Mouse (Mus musculus) heart, adult 11 months (tissue): Measurements from ENCODE around the gene Cbx5.
A peak's percentile ranks its signal among the peaks of the same experiment; 100 is the strongest.

Source experiments
- DNase-seq: peaks from one replicate; pipeline ENCODE4 v3.0.0; 2022

Gene Cbx5

DNA sequence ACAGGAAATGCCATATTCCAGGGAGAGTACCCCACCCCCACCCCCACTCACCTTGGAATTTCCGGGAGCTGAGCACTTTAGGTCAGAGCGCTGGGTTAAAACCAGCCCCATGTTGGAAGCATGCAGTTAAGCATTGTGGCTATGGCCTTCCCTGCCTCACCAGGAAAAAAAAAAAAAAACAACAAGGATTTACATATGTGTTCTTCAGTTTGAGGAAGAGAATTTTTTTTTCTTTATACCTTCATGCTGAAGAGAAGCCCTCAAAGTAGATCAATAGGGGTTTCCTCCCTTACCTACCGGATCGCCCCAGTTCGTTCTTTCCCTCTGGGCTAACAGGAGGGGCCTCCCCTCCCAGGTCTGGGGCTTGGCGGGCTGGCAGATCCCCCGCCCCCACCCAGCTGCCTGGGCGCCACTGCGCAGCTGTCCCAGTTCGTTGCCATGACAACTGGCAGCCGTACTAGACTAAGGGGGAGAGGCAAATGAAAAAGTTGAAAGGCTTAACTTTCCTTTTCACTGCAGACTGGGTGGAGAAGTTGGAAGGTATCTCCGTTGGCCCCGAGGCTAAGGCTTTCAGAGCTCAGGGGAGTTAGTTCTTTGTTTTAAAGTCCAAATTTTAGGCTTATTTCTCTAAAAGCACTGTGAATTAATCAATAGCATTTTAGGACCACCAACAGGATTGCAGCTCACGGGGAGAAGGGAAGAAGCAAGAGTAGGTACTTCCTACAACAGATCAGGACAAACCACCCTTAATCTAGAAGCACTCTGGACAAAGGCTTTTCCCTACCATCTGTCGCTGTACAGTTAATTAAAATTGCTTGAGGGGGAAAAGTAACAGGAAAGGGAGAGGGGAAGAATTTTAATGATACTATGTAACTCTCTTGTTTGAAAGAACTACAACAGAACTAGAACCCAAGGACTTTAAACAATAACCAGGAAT is 24.4 kb downstream of the Cbx5 start:
- peak; percentile 99 for DNase-seq

- peak; percentile 81 for DNase-seq
These were observed 25.5 kb downstream of the Cbx5 start for GRCm38 (mm10) chr15:103214149-103214548.

- DNase-seq, result no peak
These were observed 34.5 kb downstream of the Cbx5 start for GRCm38 (mm10) chr15:103205156-103205555.

GRCm38 (mm10) chr15:103202088-103202793 is 37.4 kb downstream of the Cbx5 start:
- DNase-seq, result peak; percentile 98

DNA sequence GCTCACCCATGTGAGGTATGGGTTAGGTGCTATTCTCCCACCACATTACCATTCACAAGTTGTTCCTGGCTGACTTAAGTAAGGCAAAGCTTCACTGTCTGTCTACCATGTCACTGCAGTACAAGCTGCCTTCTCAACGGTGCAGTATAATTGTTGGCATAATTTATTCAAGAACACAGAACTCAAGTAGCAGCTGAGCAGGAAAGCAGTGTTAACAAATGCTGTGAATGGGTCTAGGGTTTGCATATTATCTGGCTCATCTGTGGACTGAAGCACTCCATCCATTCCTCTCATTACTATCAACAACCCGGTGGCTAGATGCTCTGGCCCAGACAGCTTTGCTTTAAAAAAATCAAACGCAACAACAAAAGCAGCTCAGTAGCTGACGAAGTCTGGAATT is 41.8 kb downstream of the Cbx5 start:
- DNase-seq, result no peak

DNA sequence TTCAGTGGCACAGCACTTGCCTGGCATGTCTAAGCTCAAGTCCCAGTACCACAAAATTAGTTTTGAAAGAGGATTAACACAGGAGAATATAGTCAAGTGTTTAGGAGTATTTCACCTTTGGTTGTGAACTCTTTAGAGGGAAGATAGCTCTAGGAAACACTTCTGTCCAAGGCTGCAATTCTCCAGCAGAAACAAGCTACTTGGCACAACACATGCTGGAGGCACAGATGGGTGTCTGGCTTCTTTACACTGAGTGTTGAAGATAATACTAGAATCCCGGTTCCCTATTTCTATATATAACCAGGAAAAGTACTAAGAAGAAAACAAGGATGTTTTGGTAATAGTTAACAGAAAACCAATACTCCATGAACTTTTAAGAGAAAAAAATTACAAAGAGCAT is 42.8 kb downstream of the Cbx5 start:
- DNase-seq, result no peak

- DNase-seq, result peak; percentile 94
These were observed 46.0 kb downstream of the Cbx5 start for GRCm38 (mm10) chr15:103193606-103194005.

- DNase-seq, result peak; percentile 88
These were observed 48.8 kb downstream of the Cbx5 start for GRCm38 (mm10) chr15:103190531-103191462.

- DNase-seq, result no peak
These were observed 49.5 kb downstream of the Cbx5 start for GRCm38 (mm10) chr15:103190083-103190482.

GRCm38 (mm10) chr15:103187803-103188202 is 51.8 kb downstream of the Cbx5 start:
- peak; percentile 61 for DNase-seq

- peak; percentile 95 for DNase-seq
These were observed 54.0 kb downstream of the Cbx5 start for GRCm38 (mm10) chr15:103185462-103186198.

DNA sequence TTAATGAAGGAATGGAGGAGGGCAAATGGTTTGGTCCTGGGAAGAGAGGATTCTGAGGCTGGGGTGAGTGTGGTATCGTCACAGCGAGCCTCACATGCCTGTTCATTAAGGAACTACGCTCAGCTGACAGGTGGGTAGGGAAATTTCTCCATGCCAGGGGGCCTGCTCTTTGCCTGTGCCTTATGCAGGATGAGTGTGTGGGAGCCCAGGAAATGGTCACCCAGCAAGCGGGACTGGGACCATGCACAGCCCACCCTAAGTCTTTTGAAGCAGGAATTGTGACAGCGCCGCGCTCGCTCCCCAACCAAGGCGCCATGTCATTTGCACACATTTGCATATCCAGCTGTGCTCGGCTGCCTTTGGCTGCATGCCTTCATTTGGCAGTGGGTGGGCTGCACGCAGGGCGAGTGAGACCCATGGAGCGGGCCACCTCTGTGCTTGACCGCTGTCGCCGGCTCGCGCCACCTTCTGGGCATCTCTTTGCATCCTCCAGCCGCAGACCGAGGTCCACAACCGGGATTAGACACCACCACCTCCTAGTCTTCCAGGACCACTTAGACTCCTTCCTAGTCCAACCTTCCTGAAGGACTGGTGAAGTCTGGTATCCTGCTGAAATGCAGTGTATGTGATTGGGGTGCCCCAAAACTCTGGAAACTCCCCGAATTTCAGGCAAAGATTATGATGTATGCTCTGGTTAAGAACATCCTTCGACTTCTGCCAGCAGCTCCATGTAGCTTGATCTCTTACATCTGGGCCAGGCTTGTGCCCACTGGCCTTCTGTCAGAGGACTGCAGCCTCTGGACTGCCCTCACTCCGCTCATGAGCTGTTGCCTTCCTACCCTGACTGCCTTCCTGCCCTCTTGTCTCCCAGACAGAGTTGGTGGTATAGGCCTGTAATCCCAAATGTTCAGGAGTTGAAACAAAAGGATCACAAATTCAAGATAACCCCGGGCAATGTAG is 55.7 kb downstream of the Cbx5 start:
- DNase-seq, result peak; percentile 94

DNA sequence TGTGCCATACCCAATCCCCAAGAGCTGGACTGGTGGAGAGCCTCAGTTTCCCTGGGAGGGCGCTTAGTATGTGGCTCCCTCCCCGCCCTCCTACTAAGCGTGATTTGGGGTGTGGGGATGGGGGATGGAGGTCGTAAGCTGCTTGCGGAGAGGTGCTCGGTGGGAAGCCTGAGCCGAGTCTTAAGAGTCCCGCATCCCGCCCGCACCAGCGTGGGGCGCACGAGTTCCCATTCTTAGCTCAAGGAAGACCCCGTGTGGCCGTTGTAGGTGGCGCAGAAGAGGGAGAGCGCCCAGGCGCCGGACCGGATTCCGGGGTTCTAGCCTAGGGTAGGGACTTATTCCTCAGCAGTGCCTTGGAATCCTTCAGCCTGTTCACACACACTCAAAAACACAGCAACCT is 56.5 kb downstream of the Cbx5 start:
- DNase-seq, result peak; percentile 94

DNA sequence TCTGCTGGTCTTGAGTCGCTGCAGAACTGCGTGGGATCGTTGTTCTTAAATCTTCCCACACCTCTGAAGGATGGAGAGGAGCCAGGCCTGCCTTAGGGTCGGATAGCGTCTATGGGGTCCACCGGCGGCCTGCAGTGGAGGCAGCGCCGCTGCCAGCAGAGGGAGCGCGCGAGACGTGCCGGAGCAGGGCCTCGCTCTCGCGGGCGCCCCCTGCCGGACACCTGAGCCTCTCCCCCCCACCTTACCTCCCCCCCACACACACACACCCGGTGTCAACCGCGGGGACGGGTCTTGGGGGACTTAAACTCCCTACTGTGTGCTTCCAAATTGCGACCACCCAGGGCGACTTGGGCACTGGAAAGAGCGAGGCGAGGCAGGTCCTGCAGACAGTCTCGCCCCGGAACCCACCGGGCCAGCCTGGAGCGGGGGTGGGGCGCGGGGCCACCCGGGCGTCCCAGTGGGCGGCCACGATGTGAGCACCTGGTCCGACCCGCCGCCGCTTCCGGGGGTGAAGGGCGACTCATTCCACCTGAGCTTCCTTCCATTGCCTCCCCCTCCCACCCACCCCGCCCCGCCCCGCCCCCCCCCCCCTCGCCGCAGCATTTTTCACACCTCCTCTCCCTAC is 57.3 kb downstream of the Cbx5 start:
- peak; percentile 98 for DNase-seq

- peak; percentile 85 for DNase-seq
These were observed 59.2 kb downstream of the Cbx5 start for GRCm38 (mm10) chr15:103180406-103180805.

GRCm38 (mm10) chr15:103178767-103179166 is 60.8 kb downstream of the Cbx5 start:
- peak; percentile 88 for DNase-seq

- DNase-seq, result no peak
These were observed 61.5 kb downstream of the Cbx5 start for GRCm38 (mm10) chr15:103178137-103178536.

GRCm38 (mm10) chr15:103177611-103178041 is 62.0 kb downstream of the Cbx5 start:
- peak; percentile 88 for DNase-seq

DNA sequence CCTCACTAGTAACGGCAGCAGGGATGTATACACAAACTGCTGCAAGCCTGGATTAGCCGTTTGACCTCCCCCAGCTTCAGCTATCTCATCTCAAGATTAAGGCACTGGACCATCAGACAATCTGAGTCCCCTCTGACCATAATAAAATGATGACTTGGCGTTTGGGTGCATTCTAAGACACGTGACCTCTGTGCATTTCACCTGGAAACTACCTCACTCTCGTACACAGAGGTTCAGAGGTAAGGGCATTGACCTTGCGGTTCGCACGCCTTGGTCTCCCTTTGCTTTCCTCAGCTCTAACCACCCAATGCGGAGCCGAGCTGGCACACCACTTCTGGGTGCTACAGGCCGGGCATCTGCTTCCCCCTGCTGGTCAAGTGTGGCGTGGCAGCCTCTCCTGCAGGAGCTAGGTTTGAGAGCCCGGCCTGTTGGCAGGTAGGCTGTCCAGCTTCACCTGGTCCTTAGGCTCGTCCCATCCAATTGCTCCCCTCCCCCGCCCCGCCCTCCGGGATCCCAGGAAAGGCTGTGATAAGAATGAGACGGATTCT is 62.7 kb downstream of the Cbx5 start:
- peak; percentile 98 for DNase-seq

DNA sequence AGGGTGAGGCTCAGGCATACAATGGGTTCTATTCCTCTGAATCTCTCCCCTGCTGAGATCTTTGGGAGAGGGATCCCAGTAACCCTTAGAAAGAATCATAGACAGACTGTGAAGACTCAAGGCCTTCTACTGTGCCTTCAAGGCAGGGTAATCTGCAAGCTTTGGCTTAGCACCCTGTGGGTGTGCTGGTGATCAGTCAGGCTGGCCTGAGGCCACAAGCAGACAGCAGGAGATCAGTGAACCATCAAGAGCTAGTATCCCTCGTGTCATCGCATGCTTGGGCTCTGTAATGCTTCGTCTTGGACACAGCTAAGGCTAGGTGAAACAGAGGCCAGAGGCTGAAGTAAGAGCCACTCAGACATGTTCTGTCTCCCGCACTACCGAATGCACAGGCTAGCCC is 66.4 kb downstream of the Cbx5 start:
- no peak for DNase-seq
